Mouse (Mus musculus) fibroblast of lung, adult 2 months (primary cell): ENCODE data around the gene Pcgf5.

Source experiments
- DNase-seq: peaks from one replicate; pipeline ENCODE4 v3.0.0-alpha.2; 2011; ENCODE audit warnings: low read depth

Gene Pcgf5

GRCm38 (mm10) chr19:36348161-36348800, at the start of gene Pcgf5:
TSS of gene Pcgf5 (plus strand) at chr19:36348309.
- no peak for DNase-seq

DNA sequence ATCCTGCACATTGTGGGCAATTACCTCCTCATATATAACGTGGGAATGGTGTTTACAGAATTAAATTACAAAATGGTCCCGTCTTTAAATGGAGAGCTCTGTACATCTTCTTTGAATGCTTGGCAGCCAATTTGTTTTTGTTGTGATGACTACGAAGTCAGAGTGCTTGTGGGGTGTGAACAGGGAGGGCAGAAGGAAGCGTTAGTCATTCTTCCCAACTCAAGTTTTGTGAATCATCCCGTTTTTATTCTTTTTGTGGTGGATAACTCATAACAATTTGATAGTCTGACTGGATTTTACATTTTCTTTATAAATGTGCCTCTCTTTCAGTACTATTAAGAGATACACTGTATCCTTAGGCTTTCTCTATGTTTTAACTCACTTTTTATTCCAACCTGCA, 42.6 kb upstream of the Pcgf5 start:
- peak; percentile 16 for DNase-seq

GRCm38 (mm10) chr19:36314010-36314409, 34.1 kb upstream of the Pcgf5 start:
- no peak for DNase-seq

GRCm38 (mm10) chr19:36319735-36320134, 28.4 kb upstream of the Pcgf5 start:
- DNase-seq = no peak

- DNase-seq = no peak
These were observed 27.0 kb upstream of the Pcgf5 start for GRCm38 (mm10) chr19:36321066-36321465.

DNA sequence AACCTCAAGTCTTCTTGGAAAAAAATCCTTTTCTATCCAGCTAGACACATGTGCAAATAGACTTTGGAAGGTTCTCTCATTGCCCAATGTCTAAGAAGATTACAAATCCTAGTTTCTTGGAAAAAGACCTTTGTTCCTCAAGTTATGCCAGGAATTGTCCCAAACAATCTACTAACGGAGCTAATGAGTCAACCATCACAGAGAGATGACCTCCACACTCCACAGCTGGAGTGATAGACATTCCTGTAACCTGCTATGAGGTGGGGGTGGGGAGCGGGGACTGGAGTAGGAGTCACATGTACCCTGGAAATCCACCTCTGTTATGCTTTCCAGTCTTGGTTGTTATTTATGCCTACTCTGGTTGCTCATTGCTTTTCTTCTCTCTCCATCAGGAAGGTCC, 24.8 kb upstream of the Pcgf5 start:
- no peak for DNase-seq

DNA sequence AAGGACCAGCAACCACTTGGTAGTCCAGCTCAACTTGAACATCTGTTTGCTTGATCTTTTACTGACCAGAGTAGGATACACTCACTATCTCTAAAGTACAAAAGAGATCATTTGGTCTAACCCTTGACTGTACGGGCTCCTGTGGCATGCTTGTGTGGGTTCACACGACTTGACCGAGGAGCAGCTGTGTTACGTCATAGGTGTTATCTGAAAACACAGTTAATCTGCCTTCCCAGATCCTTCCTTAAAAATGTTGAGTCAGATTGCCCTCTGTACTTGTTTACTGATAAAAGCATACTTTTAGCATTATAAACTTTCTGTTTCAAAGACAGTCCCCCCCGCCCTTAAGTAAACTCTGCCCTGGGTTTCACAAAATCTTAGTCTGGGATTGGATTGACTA, 19.4 kb upstream of the Pcgf5 start:
- no peak for DNase-seq

GRCm38 (mm10) chr19:36347376-36347775, 733 bp upstream of the Pcgf5 start:
- no peak for DNase-seq

GRCm38 (mm10) chr19:36347831-36348160, 313 bp upstream of the Pcgf5 start:
- no peak for DNase-seq

DNA sequence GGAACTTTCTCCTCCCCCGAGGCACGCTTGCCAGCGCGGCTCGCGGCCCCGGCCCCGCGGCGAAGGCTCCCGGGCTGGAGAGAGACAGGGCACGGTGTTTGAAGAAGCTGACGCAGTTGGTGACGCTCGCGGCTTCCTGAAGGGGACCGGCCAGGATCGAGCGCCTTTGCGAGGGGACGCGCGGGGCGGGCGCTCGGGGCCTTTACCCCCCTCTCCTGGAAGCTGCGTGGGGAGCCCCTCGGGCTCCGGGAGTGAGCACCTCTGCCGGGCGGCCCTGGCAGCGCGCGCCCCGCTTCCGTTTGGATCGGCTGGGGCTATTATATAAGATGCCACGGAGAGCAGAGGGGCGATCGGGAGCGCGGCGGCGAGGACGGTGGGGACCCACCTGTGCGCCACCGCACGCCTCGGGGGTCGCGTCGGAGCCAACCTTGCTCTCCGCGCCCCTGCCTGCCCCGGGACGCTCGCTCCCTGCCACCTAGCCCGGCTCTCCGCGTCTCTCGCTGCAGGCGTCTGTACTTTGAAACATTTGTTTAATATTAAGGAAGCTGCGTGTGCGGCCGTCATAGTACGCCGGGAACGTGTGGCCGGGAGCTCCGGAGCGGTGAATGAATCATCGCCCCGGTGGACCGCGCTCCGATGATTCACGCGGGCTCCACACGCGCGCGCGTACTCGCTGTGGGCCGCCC, 835 bp downstream of the Pcgf5 start:
- peak; percentile 30 for DNase-seq

DNA sequence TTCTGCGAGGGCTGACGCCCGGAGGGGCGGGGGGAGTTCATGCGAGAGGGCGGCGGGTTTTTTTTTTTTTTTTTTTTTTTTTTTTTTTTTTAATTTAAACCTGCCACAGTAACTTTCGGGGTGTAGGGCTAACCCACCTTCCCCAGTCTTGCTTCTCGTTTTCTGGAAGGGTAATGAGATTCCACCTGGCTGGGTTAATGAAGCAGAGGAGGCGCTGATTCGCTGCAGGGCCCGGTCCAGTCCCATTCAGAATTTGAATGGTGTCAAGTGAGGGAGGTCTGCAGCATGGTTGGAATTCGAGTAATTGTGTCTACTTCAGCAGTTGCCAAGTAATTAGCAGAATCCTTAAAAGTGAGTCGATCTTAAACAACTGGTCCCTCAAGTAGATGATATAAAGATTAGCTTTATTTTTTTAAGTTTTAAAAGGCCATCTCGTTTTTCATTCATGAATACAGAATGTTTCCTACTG, 1.4 kb downstream of the Pcgf5 start:
- no peak for DNase-seq

GRCm38 (mm10) chr19:36350181-36350580, 2.1 kb downstream of the Pcgf5 start:
- no peak for DNase-seq

DNA sequence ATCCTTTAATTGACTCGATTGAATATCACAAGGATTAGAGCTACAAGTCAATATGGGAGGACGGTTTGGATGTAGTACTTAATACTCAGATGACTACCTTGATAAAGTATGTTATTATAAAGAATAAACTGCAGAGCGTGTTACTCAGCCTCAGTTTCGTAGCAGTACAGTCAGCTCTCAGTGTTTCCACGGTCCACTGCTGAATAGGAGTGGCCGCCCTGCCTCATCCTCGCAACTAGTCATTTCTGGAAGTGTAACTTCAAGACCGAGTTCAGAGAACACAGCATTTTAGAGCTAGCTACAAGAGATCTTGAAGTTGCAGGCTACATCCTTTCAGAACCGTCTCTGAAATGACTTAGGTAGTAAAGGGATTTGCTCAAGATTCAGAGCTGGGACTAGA, 2.8 kb downstream of the Pcgf5 start:
- no peak for DNase-seq

- DNase-seq = no peak
These were observed 14.4 kb downstream of the Pcgf5 start for GRCm38 (mm10) chr19:36362541-36362940.

GRCm38 (mm10) chr19:36364757-36365156, 16.6 kb downstream of the Pcgf5 start:
- no peak for DNase-seq

- no peak for DNase-seq
These were observed 23.4 kb downstream of the Pcgf5 start for GRCm38 (mm10) chr19:36371478-36371877.

- DNase-seq = no peak
These were observed 25.0 kb downstream of the Pcgf5 start for GRCm38 (mm10) chr19:36373056-36373621.

- DNase-seq = no peak
These were observed 27.2 kb downstream of the Pcgf5 start for GRCm38 (mm10) chr19:36375200-36375783.

- no peak for DNase-seq
These were observed 29.6 kb downstream of the Pcgf5 start for GRCm38 (mm10) chr19:36377729-36378128.

- DNase-seq = no peak
These were observed 30.6 kb downstream of the Pcgf5 start for GRCm38 (mm10) chr19:36378511-36379232.

GRCm38 (mm10) chr19:36382901-36383300, 34.8 kb downstream of the Pcgf5 start:
- DNase-seq = no peak

- DNase-seq = no peak
These were observed 35.9 kb downstream of the Pcgf5 start for GRCm38 (mm10) chr19:36383977-36384376.

- DNase-seq = no peak
These were observed 36.3 kb downstream of the Pcgf5 start for GRCm38 (mm10) chr19:36384426-36384825.
